Mouse (Mus musculus) kidney, adult 2 months (tissue): Measurements from ENCODE around the gene Tspan7. TPM values are rescaled to one million over a fixed set of nuclear protein-coding genes. Genes with fewer than 3 reads are reported as not detected.

Experiments used
- DNase-seq: peaks from one replicate; pipeline ENCODE4 v3.0.0; 2021
- H3K27ac ChIP-seq: fragments of 200-500 bp; 2 replicates; pipeline ENCODE4 v1.5.1; 2012; ENCODE audit warnings: low read depth, low read length, control low read depth, inconsistent platforms; ENCODE audit not compliant: insufficient read depth
- H3K27me3 ChIP-seq: fragments of 200-500 bp; replicated peaks from 2 replicates; pipeline ENCODE4 v1.6.1; 2012; ENCODE audit warnings: mild to moderate bottlenecking, moderate library complexity, low read length, inconsistent platforms; ENCODE audit not compliant: control insufficient read depth, insufficient read depth
- H3K36me3 ChIP-seq: fragments of 200-500 bp; 2 replicates; pipeline ENCODE4 v1.6.1; 2012; ENCODE audit warnings: mild to moderate bottlenecking, moderate library complexity, low read length, inconsistent platforms; ENCODE audit not compliant: control insufficient read depth, insufficient read depth
- H3K4me1 ChIP-seq: fragments of 200-500 bp; 2 replicates; pipeline ENCODE4 v1.6.1; 2011; ENCODE audit warnings: low read length; ENCODE audit not compliant: control insufficient read depth, insufficient read depth
- H3K4me3 ChIP-seq: fragments of 200-500 bp; 2 replicates; pipeline ENCODE4 v1.5.1; 2011; ENCODE audit warnings: mild to moderate bottlenecking, low read depth, low read length, control low read depth; ENCODE audit not compliant: insufficient read depth
- CTCF ChIP-seq: fragments of 200-500 bp; conservative IDR thresholded peaks from 2 replicates; pipeline ENCODE4 v1.5.1; 2011; ENCODE audit warnings: low read depth, mild to moderate bottlenecking, control low read depth, low read length, moderate library complexity, mixed read lengths; ENCODE audit not compliant: insufficient read depth, insufficient read length
- POLR2A ChIP-seq: fragments of 200-500 bp; IDR thresholded peaks from one replicate; pipeline ENCODE4 v1.6.1; 2011; ENCODE audit warnings: low read depth, low read length, control low read depth
- WGBS: fragments of 180-500 bp; shearing (Covaris S2); methylation state at CpG from one replicate; pipeline ENCODE4 v1.1.7; 2018; 5-methylcytosine and 5-hydroxymethylcytosine counted together
- polyA plus RNA-seq: library from polyadenylated mRNA; depleted of rRNA; stranded (reverse); fragments of >200 nt; gene quantifications from 2 replicates; pipeline ENCODE4 v1.2.3, GENCODE M21; 2012

The Tspan7 gene
- polyA plus RNA-seq, 1 experiment = 86.1 TPM

GRCm38 (mm10) chrX:10479031-10479886, 5.7 kb upstream of the Tspan7 start:
- WGBS = 91% methylated on average over 10 of the region's 10 CpGs
- no peak for DNase-seq
- TF ChIP-seq POLR2A (no peak), CTCF (no peak)
- H3K4me1 ChIP-seq = no peaks in the 10 kb centered on the region
- H3K4me3 ChIP-seq = no peak overlapping the region
- H3K27me3 ChIP-seq = no peaks in the 10 kb centered on the region
- no peaks in the 10 kb centered on the region for H3K36me3 ChIP-seq
- no peak overlapping the region for H3K27ac ChIP-seq

- Histone ChIP-seq H3K4me1 (no peaks in the 10 kb centered on the region), H3K27me3 (no peaks in the 10 kb centered on the region), H3K4me3 (no peak overlapping the region), H3K27ac (no peak overlapping the region), H3K36me3 (no peaks in the 10 kb centered on the region)
- DNase-seq = no peak
- TF ChIP-seq POLR2A (no peak), CTCF (no peak)
- 97% methylated on average over 4 of the region's 4 CpGs for WGBS
Observed at GRCm38 (mm10) chrX:10479943-10480342, 5.0 kb upstream of the Tspan7 start.

DNA sequence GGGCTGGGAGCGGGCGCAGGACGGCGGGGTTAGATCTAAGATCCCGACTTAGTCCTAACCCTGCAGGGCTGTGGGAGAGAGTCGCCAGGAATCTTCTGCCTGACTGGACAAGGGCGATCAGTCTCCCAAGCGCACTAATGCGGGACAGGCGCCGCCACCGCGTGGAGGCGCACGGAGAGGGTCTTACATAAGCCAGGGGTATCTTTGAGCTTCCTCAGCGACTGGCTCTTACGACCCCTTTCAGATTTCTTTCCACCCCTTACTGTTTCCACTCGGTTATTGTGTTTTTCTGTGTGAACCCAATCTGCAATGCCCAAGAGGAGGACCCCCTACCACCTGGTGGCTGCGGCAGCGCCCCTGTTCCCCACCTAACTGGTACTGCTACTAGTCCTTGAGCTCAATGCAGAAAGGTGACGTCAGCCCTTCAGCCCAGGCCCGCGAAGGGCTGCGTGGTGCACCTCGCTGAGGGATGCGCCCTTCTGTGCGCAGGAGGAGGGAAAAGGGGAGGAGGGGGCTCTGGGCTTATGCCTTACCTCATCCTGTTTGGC, 780 bp downstream of the Tspan7 start:
- WGBS = 5% methylated on average over 27 of the region's 27 CpGs
- Histone ChIP-seq H3K4me1 (no peaks in the 10 kb centered on the region), H3K4me3 (peak overlapping the region; percentile 79), H3K27ac (no peak overlapping the region), H3K27me3 (no peaks in the 10 kb centered on the region), H3K36me3 (no peaks in the 10 kb centered on the region)
- TF ChIP-seq CTCF (0 out of 2 replicates have a peak, but pooled peaks have one; percentile 4), POLR2A (no peak)
- DNase-seq = peak; percentile 38

- no peak for TF ChIP-seq POLR2A
- no peak for TF ChIP-seq CTCF
- H3K4me1 ChIP-seq = peaks cover 6% of the 10 kb centered on the region; the same call in 1 of the 2 replicates
- H3K27me3 ChIP-seq = no peaks in the 10 kb centered on the region
- DNase-seq = peak; percentile 52
- WGBS = 57% methylated on average over 2 of the region's 2 CpGs
- no peak overlapping the region for H3K4me3 ChIP-seq
- peak overlapping the region; percentile 28; the same call in 1 of the 2 replicates for H3K27ac ChIP-seq
- H3K36me3 ChIP-seq = no peaks in the 10 kb centered on the region
Observed at GRCm38 (mm10) chrX:10498580-10498979, 13.6 kb downstream of the Tspan7 start.

DNA sequence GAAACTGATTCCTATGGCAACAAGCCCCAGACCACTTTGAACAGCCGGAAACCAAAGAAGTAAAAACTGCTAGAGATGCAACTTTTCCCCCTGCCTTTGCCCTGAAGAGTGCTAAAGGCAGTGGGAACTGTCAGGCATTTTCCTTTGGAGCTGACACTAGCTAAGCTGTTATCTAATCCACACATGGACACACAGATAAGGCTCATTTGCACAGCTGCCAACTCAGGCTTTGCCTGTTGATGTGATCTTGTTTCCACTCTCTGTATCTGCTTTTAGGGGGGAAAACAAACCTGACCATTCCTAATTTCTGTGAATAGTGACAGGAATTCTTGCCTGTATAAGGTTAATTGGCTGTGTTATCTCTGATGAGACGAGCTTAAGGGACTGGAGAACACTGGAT, 17.7 kb downstream of the Tspan7 start:
- Histone ChIP-seq H3K27ac (no peak overlapping the region), H3K27me3 (no peaks in the 10 kb centered on the region), H3K36me3 (no peaks in the 10 kb centered on the region), H3K4me1 (peaks cover 6% of the 10 kb centered on the region; the same call in 1 of the 2 replicates), H3K4me3 (no peak overlapping the region)
- WGBS = 60% methylated on average over 2 of the region's 2 CpGs
- no peak for DNase-seq
- no peak for TF ChIP-seq POLR2A
- TF ChIP-seq CTCF = no peak

DNA sequence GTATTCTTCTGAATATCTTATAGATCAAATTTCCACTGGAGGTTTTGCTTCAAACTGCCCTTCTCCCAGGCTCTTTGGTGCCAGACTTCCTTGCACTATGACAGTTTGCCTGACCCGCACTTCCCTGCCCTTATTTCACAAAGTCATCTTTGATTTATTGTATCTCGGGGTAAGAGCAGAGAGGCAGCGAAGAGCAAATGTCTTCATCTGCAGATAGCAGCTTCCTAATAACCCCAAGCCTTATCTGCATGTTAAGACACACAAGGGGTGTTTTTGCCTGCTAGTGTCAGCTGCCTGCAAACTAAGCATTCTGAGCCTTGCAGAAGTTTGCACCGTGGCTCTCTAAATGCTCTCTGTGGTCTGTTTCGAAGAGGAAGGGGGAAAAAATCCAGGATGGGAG, 29.5 kb downstream of the Tspan7 start:
- H3K27ac ChIP-seq = no peak overlapping the region; the same call in 1 of the 2 replicates
- TF ChIP-seq CTCF (no peak), POLR2A (no peak)
- no peaks in the 10 kb centered on the region for H3K36me3 ChIP-seq
- H3K4me1 ChIP-seq = no peaks in the 10 kb centered on the region; the same call in 1 of the 2 replicates
- H3K27me3 ChIP-seq = no peaks in the 10 kb centered on the region
- DNase-seq = peak; percentile 12
- 33% methylated on average over 5 of the region's 5 CpGs for WGBS
- no peak overlapping the region for H3K4me3 ChIP-seq

DNA sequence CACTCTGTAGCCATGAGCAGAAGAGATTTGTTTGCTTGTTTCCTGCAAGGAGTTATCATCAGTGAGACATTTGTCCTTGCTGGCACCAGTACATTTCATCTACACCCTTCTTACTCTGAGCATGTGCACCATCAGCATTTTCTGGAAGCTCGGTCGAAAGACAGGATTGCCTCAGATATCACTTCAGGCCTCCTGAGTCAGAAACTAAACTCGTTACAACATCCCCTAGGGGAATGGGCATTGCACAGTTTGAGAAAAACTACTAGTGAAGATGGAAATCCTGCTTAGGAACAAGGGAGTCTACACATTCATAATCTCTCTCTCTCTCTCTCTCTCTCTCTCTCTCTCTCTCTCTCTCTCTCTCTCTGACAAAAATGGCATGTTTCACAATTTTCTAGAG, 30.0 kb downstream of the Tspan7 start:
- 46% methylated on average over 3 of the region's 3 CpGs for WGBS
- Histone ChIP-seq H3K27ac (no peak overlapping the region), H3K4me1 (no peaks in the 10 kb centered on the region; the same call in 1 of the 2 replicates), H3K36me3 (no peaks in the 10 kb centered on the region), H3K4me3 (no peak overlapping the region), H3K27me3 (no peaks in the 10 kb centered on the region)
- DNase-seq = no peak
- no peak for TF ChIP-seq POLR2A
- TF ChIP-seq CTCF = no peak
